Mouse (Mus musculus) intestine, postnatal 0 days (tissue): ENCODE results near the gene Tst. TPM values are rescaled to one million over a fixed set of nuclear protein-coding genes. Genes with fewer than 3 reads are reported as not detected.

ENCODE experiments used
- ATAC-seq: fragments of 200-750 bp; cut with Nextera tagmentation; 2 replicates; pipeline ENCODE4 v1.8.0; 2017; ENCODE audit warnings: mild to moderate bottlenecking, moderate TSS enrichment, moderate library complexity
- H3K27ac ChIP-seq: fragments of 300-500 bp; sonication (generic); 2 replicates; pipeline ENCODE4 v1.5.1; 2014; ENCODE audit warnings: mild to moderate bottlenecking, low read depth, low read length, moderate library complexity
- H3K27me3 ChIP-seq: fragments of 300-500 bp; sonication (generic); replicated peaks from 2 replicates; pipeline ENCODE4 v1.6.1; 2014; ENCODE audit warnings: low read length, mixed read lengths; ENCODE audit not compliant: control insufficient read depth, insufficient read depth
- H3K36me3 ChIP-seq: fragments of 300-500 bp; sonication (generic); 2 replicates; pipeline ENCODE4 v1.6.1; 2014; ENCODE audit warnings: mild to moderate bottlenecking, moderate library complexity; ENCODE audit not compliant: control insufficient read depth, insufficient read depth
- H3K4me1 ChIP-seq: fragments of 300-500 bp; sonication (generic); replicated peaks from 2 replicates; pipeline ENCODE4 v1.6.1; 2014; ENCODE audit warnings: antibody characterized with exemption, low read length, mixed read lengths; ENCODE audit not compliant: control insufficient read depth, insufficient read depth
- H3K4me2 ChIP-seq: fragments of 300-500 bp; sonication (generic); replicated peaks from 2 replicates; pipeline ENCODE4 v1.6.1; 2014; ENCODE audit warnings: low read depth, mild to moderate bottlenecking, moderate library complexity
- H3K4me3 ChIP-seq: fragments of 300-500 bp; sonication (generic); 2 replicates; pipeline ENCODE4 v1.5.1; 2014; ENCODE audit warnings: low read depth, low read length
- H3K9ac ChIP-seq: fragments of 300-500 bp; sonication (generic); 2 replicates; pipeline ENCODE4 v1.6.1; 2014; ENCODE audit warnings: mild to moderate bottlenecking, low read depth, low read length
- H3K9me3 ChIP-seq: fragments of 300-500 bp; sonication (generic); 2 replicates; pipeline ENCODE4 v1.6.1; 2016; ENCODE audit warnings: mixed run types; ENCODE audit not compliant: control insufficient read depth
- CTCF ChIP-seq: sonication (generic); IDR thresholded peaks from 2 replicates; pipeline ENCODE4 v1.5.1; 2016; ENCODE audit warnings: low read depth, mild to moderate bottlenecking, control low read depth, antibody characterized with exemption, moderate library complexity
- WGBS: fragments of 180-500 bp; shearing (Covaris S2); extraction: QIAGEN DNeasy Blood & Tissue Kit; methylation state at CpG from one replicate; pipeline ENCODE4 v1.1.7; 2014; 5-methylcytosine and 5-hydroxymethylcytosine counted together
- polyA plus RNA-seq: library from polyadenylated mRNA; unstranded; fragments of >200 nt; fragmentation: Nextera tagmentation; extraction: Ambion mirVana; gene quantifications from 2 replicates; pipeline ENCODE4 v1.2.1, GENCODE M21; 2015

The Tst gene
- polyA plus RNA-seq, 1 experiment from 2014 or later, result 48.3 TPM

- no peak for ATAC-seq
- WGBS, result 71% methylated on average over 7 of the region's 7 CpGs
- 0 out of 2 replicates have a peak, but pooled peaks cover 7% of the 10 kb centered on the region for H3K27me3 ChIP-seq
- no peak overlapping the region; the same call in 1 of the 2 replicates for H3K4me2 ChIP-seq
- TF ChIP-seq CTCF, result no peak
- H3K27ac ChIP-seq, result no peak overlapping the region
- no peak overlapping the region for H3K9ac ChIP-seq
- H3K9me3 ChIP-seq, result no peaks in the 10 kb centered on the region
- H3K4me3 ChIP-seq, result no peak overlapping the region
- peaks cover 8% of the 10 kb centered on the region for H3K4me1 ChIP-seq
- no peaks in the 10 kb centered on the region for H3K36me3 ChIP-seq
Observed at GRCm38 (mm10) chr15:78402423-78402822, 3.3 kb downstream of the Tst start.

GRCm38 (mm10) chr15:78401921-78402320, 3.8 kb downstream of the Tst start:
- H3K4me3 ChIP-seq, result no peak overlapping the region
- 0 out of 2 replicates have a peak, but pooled peaks cover 7% of the 10 kb centered on the region for H3K27me3 ChIP-seq
- H3K9me3 ChIP-seq, result no peaks in the 10 kb centered on the region
- H3K36me3 ChIP-seq, result no peaks in the 10 kb centered on the region
- no peak overlapping the region for H3K4me2 ChIP-seq
- no peak for ATAC-seq
- H3K27ac ChIP-seq, result no peak overlapping the region
- 58% methylated on average over 4 of the region's 4 CpGs for WGBS
- H3K4me1 ChIP-seq, result peaks cover 8% of the 10 kb centered on the region
- TF ChIP-seq CTCF, result no peak
- no peak overlapping the region for H3K9ac ChIP-seq

GRCm38 (mm10) chr15:78401345-78401744, 4.4 kb downstream of the Tst start:
- H3K4me2 ChIP-seq, result no peak overlapping the region
- no peak overlapping the region for H3K9ac ChIP-seq
- no peaks in the 10 kb centered on the region for H3K36me3 ChIP-seq
- ATAC-seq, result no peak
- H3K9me3 ChIP-seq, result no peaks in the 10 kb centered on the region
- 76% methylated on average over 6 of the region's 6 CpGs for WGBS
- peaks cover 8% of the 10 kb centered on the region for H3K4me1 ChIP-seq
- 0 out of 2 replicates have a peak, but pooled peaks cover 7% of the 10 kb centered on the region for H3K27me3 ChIP-seq
- no peak overlapping the region for H3K27ac ChIP-seq
- no peak overlapping the region for H3K4me3 ChIP-seq
- no peak for TF ChIP-seq CTCF

- Histone ChIP-seq H3K4me1 (no peaks in the 10 kb centered on the region), H3K4me2 (no peak within 1 kb of the TSS), H3K9me3 (no peaks in the 10 kb centered on the region), H3K4me3 (no peak within 1 kb of the TSS), H3K27ac (no peak within 1 kb of the TSS), H3K9ac (no peak within 1 kb of the TSS), H3K27me3 (peaks cover 23% of the 10 kb centered on the region), H3K36me3 (no peaks in the 10 kb centered on the region)
- ATAC-seq, result peak; percentile 59
- TF ChIP-seq CTCF, result peak; percentile 35; the same call in 1 of the 2 replicates
- WGBS, result 56% methylated on average over 8 of the region's 8 CpGs
Observed at GRCm38 (mm10) chr15:78395478-78395962, 10.2 kb downstream of the Tst start, which contains the start of gene Tex33. TSS of gene Tex33 (minus strand) at chr15:78395912.

DNA sequence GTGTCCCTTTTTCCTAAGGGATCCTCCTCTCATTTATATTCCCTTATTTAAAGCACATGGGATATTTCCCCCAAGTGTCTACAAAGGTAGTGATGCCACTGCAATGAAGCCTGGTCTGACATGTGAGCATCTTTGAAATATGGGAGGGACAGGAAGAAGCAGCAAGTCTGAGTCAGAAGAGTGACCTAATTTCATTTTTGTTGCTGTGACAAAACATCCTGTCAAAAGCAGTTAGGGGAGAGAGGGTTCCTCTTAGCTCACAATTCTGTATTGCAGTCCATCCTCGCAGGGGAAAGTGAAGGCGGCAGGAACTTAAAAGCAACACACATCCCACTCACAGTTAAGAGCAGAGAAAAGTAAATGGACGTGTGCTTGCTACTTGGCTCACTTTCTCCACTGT, 14.9 kb downstream of the Tst start:
- Histone ChIP-seq H3K4me1 (no peaks in the 10 kb centered on the region), H3K4me3 (no peak overlapping the region), H3K27me3 (peaks cover 45% of the 10 kb centered on the region), H3K9me3 (no peaks in the 10 kb centered on the region), H3K9ac (no peak overlapping the region), H3K36me3 (no peaks in the 10 kb centered on the region), H3K27ac (no peak overlapping the region), H3K4me2 (no peak overlapping the region)
- no peak for TF ChIP-seq CTCF
- ATAC-seq, result no peak
- WGBS, result 79% methylated on average over 3 of the region's 3 CpGs

DNA sequence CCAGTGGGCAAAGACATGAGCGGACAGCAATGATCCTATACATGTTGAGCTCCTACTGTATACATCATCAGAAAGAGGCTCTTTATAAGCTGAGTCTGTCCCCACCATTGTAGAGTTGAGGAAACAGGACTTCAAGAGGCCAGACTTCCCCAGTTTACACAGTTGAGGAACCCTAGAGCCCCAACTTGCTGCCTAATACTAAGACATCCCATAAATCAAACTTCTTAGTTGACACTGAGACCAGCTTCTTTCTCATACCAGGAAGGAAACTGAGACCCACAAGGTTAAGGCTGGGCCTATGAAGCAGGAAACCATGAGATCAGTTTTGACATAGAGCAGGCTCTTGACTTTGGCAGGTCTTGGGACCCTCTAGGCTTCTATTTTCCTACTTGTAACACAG, 20.1 kb downstream of the Tst start:
- Histone ChIP-seq H3K4me3 (no peak overlapping the region), H3K27ac (no peak overlapping the region), H3K9me3 (no peaks in the 10 kb centered on the region), H3K4me2 (no peak overlapping the region), H3K4me1 (no peaks in the 10 kb centered on the region; the same call in 1 of the 2 replicates), H3K36me3 (no peaks in the 10 kb centered on the region), H3K27me3 (peaks cover 35% of the 10 kb centered on the region; the same call in 1 of the 2 replicates), H3K9ac (no peak overlapping the region)
- no peak for TF ChIP-seq CTCF
- ATAC-seq, result no peak
- WGBS, result 88% methylated on average over 1 of the region's 1 CpGs
